Mouse (Mus musculus): ENCODE measurements at regions not wholly inside any gene's neighbourhood (a gene's known extent, or its start where the extent isn't known, plus 50 kb on each side); places are given as distances from the start of the nearest gene placed in this dataset.
"Not testable (repeated sequence)": the region's sequence is repeated elsewhere in the genome, so short reads cannot be mapped to it uniquely, and the experiment has no call there.

DNA sequence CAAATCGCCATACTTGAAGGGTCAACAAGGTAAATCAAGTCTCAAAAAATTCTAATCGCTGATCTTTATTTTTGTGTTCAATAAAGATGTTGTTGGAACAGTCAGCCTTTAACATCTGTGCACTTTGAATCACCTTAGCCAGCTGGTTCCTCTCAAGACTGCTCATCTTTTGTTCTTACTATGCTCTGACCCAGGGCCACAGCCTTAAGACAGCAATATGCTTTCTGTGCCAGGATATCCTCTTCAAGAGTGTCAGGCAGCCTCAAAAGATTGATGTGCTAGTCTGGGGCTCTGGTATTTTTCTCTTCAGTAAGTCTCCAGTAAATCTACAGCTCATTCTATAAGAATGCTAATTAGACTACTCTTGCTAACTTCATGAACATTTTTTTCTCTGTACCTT, 199.9 kb downstream of the Dph6 start:
- DNase-seq = no peak
- intact Hi-C loops (cut with DNase I) = loop anchor here (5.0 kb wide), 1 partner anchor 193 kb away; no protein-coding TSS in a partner anchor

DNA sequence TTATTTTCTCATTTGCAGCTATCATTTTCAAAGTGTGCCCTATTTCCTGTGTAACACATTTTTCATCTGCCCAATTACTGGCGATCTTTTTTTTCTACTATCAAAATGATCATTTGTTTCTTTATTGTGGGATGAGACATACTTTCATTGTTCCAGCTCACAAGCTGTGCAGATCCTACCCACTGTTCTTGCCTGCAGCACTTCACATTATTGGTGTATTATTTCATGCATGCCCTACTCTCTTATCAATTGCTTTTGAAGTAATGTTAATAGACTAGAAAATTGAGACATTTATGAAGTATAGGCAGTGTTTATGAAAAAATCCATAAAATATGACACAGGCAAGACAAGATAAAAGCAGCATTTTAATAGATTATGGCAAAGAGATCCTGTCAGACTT, 204.6 kb downstream of the Dph6 start:
- DNase-seq = no peak
- intact Hi-C loops (cut with DNase I) = loop anchor here (5.0 kb wide), 1 partner anchor 188 kb away; no protein-coding TSS in a partner anchor

DNA sequence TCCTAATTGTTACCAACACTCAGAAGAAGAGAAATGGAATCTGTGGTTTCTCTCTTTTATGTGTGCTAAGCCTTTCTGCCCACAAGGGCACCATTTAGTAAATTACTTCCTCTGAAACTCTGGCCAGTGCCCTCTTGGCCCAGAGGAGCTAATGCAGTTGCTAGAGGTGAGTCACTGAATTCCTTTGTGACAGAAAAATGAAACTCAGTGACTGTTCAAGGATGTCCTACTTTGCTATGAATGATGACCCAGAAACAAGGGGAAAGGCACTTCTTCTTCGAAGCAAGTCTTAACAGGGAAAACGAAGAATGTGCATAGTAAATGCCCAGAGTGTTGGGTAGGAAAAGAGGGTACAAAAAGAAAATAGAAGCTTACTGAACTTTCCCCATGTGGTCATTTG, 211.0 kb downstream of the Dph6 start:
- DNase-seq = no peak
- intact Hi-C loops (cut with DNase I) = no loop called here

DNA sequence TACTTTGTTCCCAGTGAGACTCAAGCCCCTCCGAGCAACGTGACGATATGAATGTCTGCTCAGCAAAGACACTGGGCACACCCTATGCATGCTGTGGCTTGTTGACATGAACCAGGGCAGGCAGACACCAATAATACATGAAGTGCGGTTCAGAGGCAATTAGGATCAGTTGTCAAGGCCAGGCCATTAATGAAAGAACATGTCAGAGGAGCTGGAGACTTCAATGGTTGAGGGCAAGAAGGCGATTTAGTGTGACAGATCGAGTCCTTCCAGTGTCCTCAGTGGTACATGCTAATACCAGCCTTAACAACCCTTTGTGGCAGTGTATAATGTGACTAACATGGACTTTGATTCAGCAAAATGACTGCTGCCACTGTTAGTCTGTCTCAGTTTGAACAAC, 213.8 kb downstream of the Dph6 start:
- intact Hi-C loops (cut with DNase I) = no loop called here
- no peak for DNase-seq

DNA sequence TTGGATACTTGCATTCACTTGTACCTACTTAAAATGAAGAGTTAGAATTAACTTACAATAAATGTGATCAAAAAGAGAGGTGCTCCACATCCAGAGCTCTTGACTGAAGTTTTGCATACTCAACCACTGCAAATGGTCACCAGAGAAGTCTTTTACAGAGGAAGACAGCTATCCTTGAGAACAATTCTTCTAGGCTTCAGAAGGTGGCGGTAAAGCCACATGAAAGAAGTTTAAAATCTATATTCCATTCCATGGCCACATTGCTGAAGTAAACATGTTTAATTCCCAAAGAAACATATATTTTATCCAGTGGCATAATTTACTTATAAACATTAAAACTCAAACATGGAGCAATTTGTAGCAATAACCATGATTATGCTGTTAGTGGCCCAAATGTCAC, 215.1 kb downstream of the Dph6 start:
- no peak for DNase-seq
- intact Hi-C loops (cut with DNase I) = no loop called here

DNA sequence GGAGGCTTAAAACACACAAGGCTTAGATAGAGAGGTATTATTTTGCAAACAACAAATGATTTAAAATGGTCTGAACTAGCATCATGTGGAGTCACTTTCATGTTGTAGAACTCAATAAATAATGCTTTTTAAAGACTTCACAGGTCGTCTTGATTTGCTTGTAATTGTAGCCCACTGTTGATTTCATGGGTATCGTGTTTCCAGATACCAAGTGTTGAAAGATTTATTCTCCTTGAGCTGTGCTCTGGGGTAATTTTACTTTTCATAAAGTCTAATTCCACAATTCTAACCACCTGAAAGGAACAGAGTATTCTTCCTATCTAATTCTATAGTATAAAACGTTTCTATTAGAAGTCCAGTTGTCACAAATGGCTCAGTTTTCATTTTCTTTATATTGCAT, 216.7 kb downstream of the Dph6 start:
- intact Hi-C loops (cut with DNase I) = no loop called here
- DNase-seq = no peak

DNA sequence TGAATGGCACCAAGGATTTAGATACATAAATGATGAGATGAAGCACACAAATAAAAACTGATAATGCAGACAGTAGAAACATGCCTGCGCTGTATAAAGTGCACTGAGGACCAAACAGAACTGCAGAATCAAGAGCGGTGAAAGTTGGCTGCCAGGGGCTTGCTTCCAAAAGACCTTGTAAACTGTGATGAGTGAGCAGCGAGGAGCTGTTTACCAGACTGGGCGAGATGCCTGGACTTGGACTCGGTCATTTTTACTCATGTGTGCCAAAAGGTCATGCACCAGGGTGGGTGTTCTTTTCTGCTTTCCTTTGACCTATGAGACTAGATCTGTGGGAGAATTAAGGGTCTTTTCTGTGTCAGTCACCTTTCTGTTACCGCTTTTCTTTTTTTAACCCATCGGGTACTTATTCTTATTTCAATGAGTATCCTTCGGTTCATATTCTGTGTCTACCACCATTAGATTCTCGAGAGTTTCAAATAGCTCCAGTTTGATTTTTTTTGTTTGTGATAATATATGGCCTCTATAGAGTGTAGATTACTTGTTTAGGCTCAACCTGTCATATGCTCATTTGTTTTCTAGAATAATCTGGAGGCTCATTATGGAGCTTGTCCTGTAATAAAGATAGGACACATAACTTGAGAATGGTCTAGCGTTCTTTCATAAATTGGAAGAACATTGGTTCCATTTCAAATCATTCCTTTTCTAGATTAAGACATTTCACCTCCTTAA, 226.3 kb upstream of the Zfp770 start:
- intact Hi-C loops (cut with DNase I) = no loop called here
- DNase-seq = peak; percentile 69 to 71

DNA sequence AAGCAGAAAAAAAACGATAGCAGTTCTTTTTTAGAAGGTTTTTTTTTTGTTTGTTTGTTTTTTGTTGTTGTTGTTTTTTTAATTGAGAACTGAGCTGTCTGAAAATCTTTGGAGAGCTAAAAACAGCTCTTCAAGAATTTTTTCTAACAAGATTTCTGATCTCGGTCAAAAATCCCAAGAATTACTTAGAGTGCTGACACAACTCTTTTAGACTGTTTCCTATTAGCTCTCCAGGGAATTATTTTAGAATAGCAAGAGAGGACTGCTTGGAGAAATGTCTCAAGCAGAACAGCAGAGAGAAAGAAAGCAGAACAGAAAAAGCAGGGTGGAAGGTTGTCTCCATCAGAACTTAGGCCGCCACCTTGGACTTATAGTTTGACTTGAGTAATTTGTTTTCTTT, 218.1 kb upstream of the Zfp770 start:
- DNase-seq = no peak
- intact Hi-C loops (cut with DNase I) = no loop called here

DNA sequence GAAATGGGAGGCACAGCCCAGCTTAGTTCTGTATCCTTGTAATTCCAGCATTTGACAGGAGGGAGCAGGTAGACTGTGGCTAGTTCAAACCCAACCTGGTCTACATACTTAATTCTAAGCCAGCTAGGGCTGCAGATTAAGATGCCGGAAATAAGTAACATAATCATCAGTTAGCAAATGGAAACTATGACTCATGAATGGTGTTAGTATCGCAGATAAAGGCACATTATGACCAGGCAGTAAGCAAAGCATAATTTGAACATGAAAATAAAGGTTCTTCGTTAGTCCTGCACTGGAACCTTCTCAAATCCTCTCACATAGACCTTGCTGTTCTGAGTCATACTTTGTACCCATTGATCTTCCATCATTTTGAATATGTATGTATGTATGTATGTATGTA, 211.7 kb upstream of the Zfp770 start:
- no peak for DNase-seq
- intact Hi-C loops (cut with DNase I) = no loop called here

DNA sequence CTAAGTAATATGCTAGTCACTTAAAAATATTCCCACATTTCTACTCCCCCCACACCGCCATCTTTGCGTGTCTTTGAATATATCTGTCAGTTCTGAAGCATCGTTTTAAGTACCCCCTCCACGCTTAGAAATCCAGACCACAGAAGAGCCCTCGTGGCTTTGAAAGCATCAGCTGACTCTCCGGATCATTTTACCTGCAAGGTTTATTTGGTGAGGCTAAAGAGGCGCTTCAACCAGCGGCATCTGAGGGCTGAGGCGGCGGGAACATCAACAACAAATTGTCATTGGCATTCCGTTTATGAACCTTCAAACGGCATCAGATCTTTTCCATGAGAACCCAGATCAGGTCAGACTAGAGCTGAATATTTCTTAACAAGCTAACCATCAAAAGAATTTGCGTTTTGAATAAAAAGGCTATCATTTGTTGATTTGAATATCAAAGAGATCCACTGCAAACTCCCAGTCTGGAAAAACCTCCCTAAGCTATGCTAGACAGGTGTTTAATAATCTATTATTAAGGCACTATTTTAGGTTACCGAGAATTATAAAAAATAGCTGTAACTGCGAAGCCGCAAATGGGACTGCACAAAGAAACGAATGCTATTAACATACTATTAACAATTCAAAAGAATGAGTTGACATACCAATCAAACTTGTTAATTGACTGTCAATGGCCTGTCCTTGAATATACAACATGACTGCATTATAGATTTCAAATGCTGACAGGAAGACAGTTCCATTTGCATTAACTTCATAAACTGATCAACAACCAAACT, 210.9 kb upstream of the Zfp770 start:
- intact Hi-C loops (cut with DNase I) = no loop called here
- no peak for DNase-seq

DNA sequence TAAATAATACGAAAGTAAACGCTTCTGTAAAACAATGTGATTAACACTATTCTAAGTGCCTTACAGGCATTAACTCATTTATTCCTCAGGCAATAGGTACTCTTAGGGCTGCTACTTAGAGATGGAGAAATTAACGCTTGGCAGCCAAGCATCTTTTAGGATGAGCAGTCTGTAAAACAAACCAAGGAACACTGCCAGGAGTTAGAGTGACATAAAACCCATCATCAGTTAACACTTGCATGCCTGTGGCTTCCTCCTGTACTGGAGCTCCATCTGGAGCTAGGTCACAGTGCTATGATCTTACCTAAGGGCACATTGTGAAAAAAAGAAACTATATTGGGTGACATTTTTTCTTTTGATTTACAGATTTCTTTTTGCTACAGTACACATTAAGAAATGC, 209.4 kb upstream of the Zfp770 start:
- intact Hi-C loops (cut with DNase I) = no loop called here
- DNase-seq = no peak

DNA sequence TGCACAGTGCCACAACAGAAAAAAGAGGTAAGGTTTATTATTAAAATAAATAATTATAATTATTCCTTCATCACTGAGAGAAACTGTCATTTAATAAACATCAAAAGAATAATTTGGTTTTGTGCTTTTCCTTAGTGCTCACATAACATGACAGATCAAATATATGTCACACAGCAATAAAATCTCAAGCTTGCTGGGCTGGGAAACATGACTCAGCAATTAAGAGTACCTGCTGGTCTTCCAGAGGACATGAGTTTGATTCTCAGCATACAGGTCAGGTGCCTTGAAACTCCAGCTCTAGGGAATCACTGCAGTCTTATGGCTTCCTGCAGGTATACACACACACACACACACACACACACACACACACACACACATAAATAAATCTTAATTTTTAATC, 208.3 kb upstream of the Zfp770 start:
- no peak for DNase-seq
- intact Hi-C loops (cut with DNase I) = no loop called here

DNA sequence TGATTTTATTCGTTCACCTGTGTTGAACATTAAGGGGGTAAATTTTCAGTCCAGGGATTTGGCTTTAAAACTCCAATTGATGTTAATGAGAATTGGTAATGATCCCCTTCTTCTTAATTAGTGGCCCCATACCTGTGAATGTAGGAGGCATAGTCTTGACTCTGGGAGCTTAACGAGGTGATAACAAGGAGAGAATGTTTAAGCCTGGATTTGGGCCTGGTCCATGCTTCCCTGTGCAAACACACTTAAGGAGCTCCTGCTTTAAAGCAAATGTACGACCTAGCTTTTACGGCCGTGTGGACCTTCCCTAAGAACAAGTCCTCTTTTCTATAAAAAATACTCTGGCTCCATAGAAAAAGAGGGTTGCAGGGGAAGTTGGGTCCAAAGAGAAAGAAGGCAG, 206.1 kb upstream of the Zfp770 start:
- DNase-seq = no peak
- intact Hi-C loops (cut with DNase I) = no loop called here

DNA sequence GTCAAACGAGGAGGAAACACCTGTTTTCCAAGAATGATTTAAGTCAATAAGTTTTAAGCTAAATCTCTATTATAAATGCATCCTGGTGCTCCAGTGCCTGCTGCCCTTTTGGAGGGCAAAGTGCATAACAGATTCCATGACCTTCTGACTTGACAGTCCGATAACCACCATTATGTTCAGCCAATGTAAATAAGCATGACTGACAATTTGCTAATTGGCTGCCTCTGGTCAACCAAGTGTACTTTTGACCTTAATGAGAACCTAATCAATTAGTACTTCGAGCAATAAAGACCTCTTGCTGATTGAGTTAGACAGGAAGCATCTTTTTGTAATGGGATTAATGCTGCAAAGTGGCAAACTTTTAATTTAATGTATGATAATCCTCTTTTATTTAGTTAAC, 183.3 kb upstream of the Zfp770 start:
- no peak for DNase-seq
- intact Hi-C loops (cut with DNase I) = no loop called here

DNA sequence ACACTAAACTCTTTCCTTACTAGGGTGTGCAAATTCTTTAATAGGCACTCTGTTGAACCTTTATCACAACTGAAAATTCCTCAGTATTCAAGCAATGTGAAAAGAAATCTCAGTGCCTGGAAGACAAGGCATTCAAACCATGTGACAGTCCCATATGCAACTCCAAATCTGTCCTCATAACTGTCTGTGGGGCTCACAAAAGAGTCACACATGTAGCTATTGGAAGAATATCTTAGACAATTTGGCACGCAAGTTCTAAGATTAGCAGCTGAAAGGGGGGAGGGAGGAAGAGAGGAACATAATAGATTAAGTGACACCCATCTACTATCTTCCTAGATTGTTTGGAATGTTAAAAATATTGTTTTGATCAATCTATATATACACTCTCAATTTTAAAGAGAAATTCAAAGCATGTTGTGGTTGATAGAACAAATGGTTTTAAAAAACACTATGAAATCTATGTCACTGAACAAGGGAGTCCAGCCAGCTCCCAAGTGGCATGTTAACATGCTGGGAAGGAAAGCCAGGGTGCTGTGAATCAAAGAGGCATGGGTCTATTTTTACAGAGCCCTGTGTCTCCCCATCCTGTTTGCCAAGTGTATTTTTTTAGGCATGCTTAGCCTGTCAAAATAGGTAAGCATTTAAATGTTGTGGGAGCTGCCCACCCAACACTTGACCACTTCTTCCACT, 177.7 kb upstream of the Zfp770 start:
- DNase-seq = no peak
- intact Hi-C loops (cut with DNase I) = no loop called here

DNA sequence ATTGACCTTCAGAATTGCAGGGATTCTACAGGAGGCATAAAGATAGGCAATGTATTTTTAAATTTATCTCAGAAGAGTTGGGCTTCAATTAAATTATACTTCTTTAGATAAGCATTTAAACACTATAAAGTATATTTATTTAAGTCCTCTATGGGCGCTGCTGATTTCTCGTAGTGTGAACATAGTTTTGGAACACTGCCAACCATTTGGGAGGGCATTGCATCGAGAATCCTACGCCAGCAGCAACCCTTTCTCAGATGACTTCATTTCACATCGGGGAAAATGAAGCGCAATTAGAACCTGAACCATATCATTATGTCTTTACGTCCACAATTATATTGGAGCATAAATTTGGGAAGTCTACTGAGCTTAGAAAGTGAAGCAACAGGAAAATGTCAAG, 172.2 kb upstream of the Zfp770 start:
- intact Hi-C loops (cut with DNase I) = no loop called here
- no peak for DNase-seq

DNA sequence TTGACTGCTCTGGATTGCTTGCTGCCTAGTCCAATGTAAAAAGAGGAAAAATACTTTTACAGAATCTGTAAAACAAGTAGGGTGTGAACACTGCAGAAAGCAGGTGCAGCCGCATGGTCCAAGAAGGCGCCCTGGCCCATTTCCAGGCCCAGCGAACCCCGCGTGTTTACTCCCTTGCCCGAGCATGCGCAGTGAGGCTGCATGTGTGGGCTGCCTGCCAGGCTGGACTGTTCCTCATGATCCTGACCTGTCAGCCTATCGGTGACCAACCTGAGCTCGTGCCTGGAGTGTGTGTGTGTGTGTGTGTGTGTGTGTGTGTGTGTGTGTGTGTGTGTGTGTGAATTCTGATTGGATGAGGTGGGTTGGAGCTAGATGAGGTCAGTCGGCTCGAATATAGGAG, 152.6 kb upstream of the Zfp770 start:
- intact Hi-C loops (cut with DNase I); DNase-seq: not testable (repeated sequence)

DNA sequence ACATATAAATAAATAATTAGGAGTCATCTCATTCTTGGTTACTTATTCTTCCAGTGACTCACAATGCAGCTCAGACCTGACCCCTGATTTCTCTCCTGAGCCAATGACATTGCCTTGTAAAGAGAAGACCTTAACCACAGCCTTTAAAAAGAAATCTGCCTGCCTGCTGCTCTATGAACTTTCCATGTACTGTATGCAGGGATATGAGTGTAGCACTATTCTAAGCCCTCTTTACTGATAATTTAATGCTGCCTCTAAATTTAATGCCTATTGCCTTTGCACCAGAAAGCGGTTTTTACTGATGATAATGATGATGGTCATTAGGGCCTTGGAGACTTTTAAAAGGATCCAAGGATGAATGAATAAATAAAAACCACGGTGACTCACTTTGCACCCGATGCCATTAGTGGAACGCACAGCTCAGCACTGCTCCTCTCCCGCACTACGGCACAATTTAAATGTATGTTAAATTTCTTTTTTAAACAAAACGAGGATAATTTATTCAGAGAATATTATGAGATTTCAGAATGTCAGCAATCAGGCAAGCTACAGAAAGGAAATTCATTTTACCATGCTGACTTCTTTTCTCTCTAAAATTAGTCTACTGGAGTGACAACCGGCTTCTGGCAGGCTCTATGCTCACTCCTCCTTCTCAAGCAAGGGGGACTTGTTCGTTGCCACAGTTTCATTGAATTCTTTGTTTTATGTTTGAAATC, 139.5 kb upstream of the Zfp770 start:
- intact Hi-C loops (cut with DNase I) = no loop called here
- no peak for DNase-seq

DNA sequence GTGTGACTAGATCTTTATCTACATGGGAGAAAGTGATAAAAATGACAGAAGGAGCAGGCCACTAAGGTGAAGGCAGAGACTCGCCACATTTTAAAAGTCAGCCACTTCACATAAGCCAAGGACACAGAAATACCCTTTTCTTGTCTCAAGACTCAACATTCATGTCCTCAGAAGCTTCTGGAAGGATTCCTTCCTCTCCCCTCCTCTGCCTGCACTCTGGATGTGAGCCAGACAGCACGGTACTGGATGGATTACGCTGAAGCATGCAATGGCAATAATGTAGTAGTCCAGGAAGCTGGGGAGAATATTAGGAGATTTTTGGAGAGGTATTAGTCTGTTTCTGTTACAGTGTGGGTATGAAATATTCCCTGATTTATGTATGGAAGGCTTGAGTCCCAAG, 100.5 kb upstream of the Zfp770 start:
- DNase-seq = no peak
- intact Hi-C loops (cut with DNase I) = no loop called here

DNA sequence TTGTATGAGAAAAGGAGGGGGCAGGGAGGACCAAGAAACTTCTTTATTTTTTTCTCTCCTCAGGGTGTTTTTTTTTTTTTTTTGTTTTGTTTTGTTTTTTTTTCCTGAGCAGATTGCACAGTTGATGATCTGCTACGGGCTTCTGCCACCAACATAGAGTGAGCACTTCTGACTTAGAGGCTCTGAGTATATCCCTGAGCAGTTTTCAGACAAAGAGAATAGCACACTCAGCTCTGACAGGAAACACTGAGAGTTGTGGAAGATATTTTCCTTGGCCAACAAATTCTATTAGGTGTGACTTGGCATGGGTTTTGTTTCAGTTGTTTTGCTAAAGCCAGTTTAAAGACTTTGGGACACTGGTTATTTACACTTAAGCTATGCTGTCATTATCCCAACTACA, 93.8 kb upstream of the Zfp770 start:
- no peak for DNase-seq
- intact Hi-C loops (cut with DNase I) = no loop called here

DNA sequence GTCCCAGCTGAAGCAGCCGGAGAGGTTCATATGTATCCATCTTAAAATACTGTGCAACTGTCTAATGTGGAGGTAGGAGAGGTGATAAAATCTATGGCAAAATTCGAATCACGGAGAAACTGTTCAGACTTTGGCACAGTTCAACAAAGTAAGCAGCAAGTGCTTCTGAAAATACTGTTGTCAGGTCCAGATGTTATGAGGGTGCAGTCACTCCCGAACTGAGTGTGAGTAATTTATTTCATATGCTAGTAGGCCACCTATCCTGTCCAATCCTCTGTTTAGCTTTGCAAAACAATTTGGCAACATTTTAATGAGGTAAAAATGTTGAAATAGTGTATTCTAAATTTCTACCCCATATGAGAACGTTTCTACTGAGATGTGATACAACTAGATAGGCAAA, 90.1 kb upstream of the Zfp770 start:
- intact Hi-C loops (cut with DNase I) = no loop called here
- DNase-seq = no peak

Measured in heart, postnatal 36 days (tissue).